Mouse (Mus musculus): ENCODE results near the gene Chst3. TPM values are rescaled to one million over a fixed set of nuclear protein-coding genes. Genes with fewer than 3 reads are reported as not detected.

Chst3 gene
- total RNA-seq, 1 experiment from 2014 or later: 10.5 TPM

DNA sequence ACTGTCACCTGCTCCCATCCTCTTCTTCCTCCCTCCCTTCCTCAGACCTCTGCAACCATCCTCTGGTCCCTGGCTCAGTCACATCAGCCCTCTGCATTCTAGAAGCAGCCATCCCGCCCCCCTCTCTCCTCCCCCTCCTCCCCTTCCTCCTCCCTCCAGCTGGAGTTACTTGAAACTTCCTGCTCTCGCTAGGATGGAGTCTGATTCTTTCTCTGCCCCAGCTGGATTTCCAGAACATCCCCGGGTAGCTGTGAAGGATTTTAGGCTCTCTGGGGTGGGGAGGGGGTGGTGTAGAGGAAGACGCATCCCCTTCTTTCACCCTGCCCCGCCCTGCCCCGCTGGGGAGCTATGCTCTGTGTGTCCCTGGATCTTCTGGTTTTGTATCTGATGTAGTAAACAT is 85.6 kb downstream of the Chst3 start:
- no peak for ATAC-seq (replicated peaks; ENCODE audit: insufficient number of reproducible peaks, low FRiP score, low TSS enrichment, poor library complexity, severe bottlenecking)

Other genes with a start within 250 kb of the Chst3 start
- 13.0 to 19.4 TPM (median 18.4 TPM) in 3 replicates for gene Ascc1, start 216.5 kb downstream of the Chst3 start, total RNA-seq (2017)
- 69.0 to 89.0 TPM (median 82.7 TPM) in 3 replicates for gene Anapc16, start 216.1 kb downstream of the Chst3 start, total RNA-seq (2017)
- gene Spock2, start 113.0 kb downstream of the Chst3 start, total RNA-seq (2017): 0.10 to 0.58 TPM (median 0.21 TPM) in 3 replicates
- gene Psap, start 58.4 kb upstream of the Chst3 start, total RNA-seq (2017): 1,204 to 1,488 TPM (median 1,482 TPM) in 3 replicates
- gene Vsir, start 127.6 kb upstream of the Chst3 start, total RNA-seq (2017): 223 to 337 TPM (median 251 TPM) in 3 replicates
- gene Gm17455, start 180.5 kb upstream of the Chst3 start, total RNA-seq (2017): not detected in 3 replicates